Mouse (Mus musculus): ENCODE results near the gene Btaf1. TPM values are rescaled to one million over a fixed set of nuclear protein-coding genes. Genes with fewer than 3 reads are reported as not detected.
"Not testable (repeated sequence)": the region's sequence is repeated elsewhere in the genome, so short reads cannot be mapped to it uniquely, and the experiment has no call there.

Btaf1 gene
- total RNA-seq, 1 experiment from 2014 or later = 81.6 TPM

- ATAC-seq (replicated peaks; ENCODE audit: insufficient number of reproducible peaks, low FRiP score, low TSS enrichment, poor library complexity, severe bottlenecking) = peak; percentile 40
These were observed 7.2 kb upstream of the Btaf1 start for GRCm38 (mm10) chr19:36918441-36919301.

GRCm38 (mm10) chr19:36919466-36919865 is 6.4 kb upstream of the Btaf1 start, which contains the start of gene Fgfbp3:
TSS of gene Fgfbp3 (minus strand) at chr19:36919615.
- ATAC-seq (replicated peaks; ENCODE audit: insufficient number of reproducible peaks, low FRiP score, low TSS enrichment, poor library complexity, severe bottlenecking) = no peak

GRCm38 (mm10) chr19:36922015-36922414 is 3.9 kb upstream of the Btaf1 start:
- no peak for ATAC-seq (replicated peaks; ENCODE audit: insufficient number of reproducible peaks, low FRiP score, low TSS enrichment, poor library complexity, severe bottlenecking)

- no peak for ATAC-seq (replicated peaks; ENCODE audit: insufficient number of reproducible peaks, low FRiP score, low TSS enrichment, poor library complexity, severe bottlenecking)
These were observed 2.9 kb upstream of the Btaf1 start for GRCm38 (mm10) chr19:36922936-36923335.

- ATAC-seq (replicated peaks; ENCODE audit: insufficient number of reproducible peaks, low FRiP score, low TSS enrichment, poor library complexity, severe bottlenecking) = no peak
These were observed 816 bp downstream of the Btaf1 start for GRCm38 (mm10) chr19:36926553-36927236.

GRCm38 (mm10) chr19:36927800-36928361 is 2.0 kb downstream of the Btaf1 start:
- ATAC-seq (replicated peaks; ENCODE audit: insufficient number of reproducible peaks, low FRiP score, low TSS enrichment, poor library complexity, severe bottlenecking) = no peak

- no peak for ATAC-seq (replicated peaks; ENCODE audit: insufficient number of reproducible peaks, low FRiP score, low TSS enrichment, poor library complexity, severe bottlenecking)
These were observed 3.9 kb downstream of the Btaf1 start for GRCm38 (mm10) chr19:36929816-36930215.

- no peak for ATAC-seq (replicated peaks; ENCODE audit: insufficient number of reproducible peaks, low FRiP score, low TSS enrichment, poor library complexity, severe bottlenecking)
These were observed 6.2 kb downstream of the Btaf1 start for GRCm38 (mm10) chr19:36932097-36932496.

GRCm38 (mm10) chr19:36932613-36933012 is 6.7 kb downstream of the Btaf1 start:
- ATAC-seq (replicated peaks; ENCODE audit: insufficient number of reproducible peaks, low FRiP score, low TSS enrichment, poor library complexity, severe bottlenecking) = peak; percentile 82

- no peak for ATAC-seq (replicated peaks; ENCODE audit: insufficient number of reproducible peaks, low FRiP score, low TSS enrichment, poor library complexity, severe bottlenecking)
These were observed 10.4 kb downstream of the Btaf1 start for GRCm38 (mm10) chr19:36936285-36936684.

- no peak for ATAC-seq (replicated peaks; ENCODE audit: insufficient number of reproducible peaks, low FRiP score, low TSS enrichment, poor library complexity, severe bottlenecking)
These were observed 12.1 kb downstream of the Btaf1 start for GRCm38 (mm10) chr19:36938008-36938407.

GRCm38 (mm10) chr19:36940064-36940463 is 14.2 kb downstream of the Btaf1 start:
- no peak for ATAC-seq (replicated peaks; ENCODE audit: insufficient number of reproducible peaks, low FRiP score, low TSS enrichment, poor library complexity, severe bottlenecking)

GRCm38 (mm10) chr19:36953637-36954206 is 27.8 kb downstream of the Btaf1 start:
- no peak for ATAC-seq (replicated peaks; ENCODE audit: insufficient number of reproducible peaks, low FRiP score, low TSS enrichment, poor library complexity, severe bottlenecking)

- no peak for ATAC-seq (replicated peaks; ENCODE audit: insufficient number of reproducible peaks, low FRiP score, low TSS enrichment, poor library complexity, severe bottlenecking)
These were observed 32.5 kb downstream of the Btaf1 start for GRCm38 (mm10) chr19:36958331-36958730.

- no peak for ATAC-seq (replicated peaks; ENCODE audit: insufficient number of reproducible peaks, low FRiP score, low TSS enrichment, poor library complexity, severe bottlenecking)
These were observed 35.4 kb downstream of the Btaf1 start for GRCm38 (mm10) chr19:36961320-36961719.

GRCm38 (mm10) chr19:36962544-36963260 is 36.8 kb downstream of the Btaf1 start:
- not testable (repeated sequence) for ATAC-seq (replicated peaks; ENCODE audit: insufficient number of reproducible peaks, low FRiP score, low TSS enrichment, poor library complexity, severe bottlenecking)

GRCm38 (mm10) chr19:37004557-37004956 is 78.7 kb downstream of the Btaf1 start:
- ATAC-seq (replicated peaks; ENCODE audit: insufficient number of reproducible peaks, low FRiP score, low TSS enrichment, poor library complexity, severe bottlenecking) = no peak

- ATAC-seq (replicated peaks; ENCODE audit: insufficient number of reproducible peaks, low FRiP score, low TSS enrichment, poor library complexity, severe bottlenecking) = no peak
These were observed 84.0 kb downstream of the Btaf1 start for GRCm38 (mm10) chr19:37009878-37010281.

GRCm38 (mm10) chr19:37013461-37013860 is 87.6 kb downstream of the Btaf1 start:
- ATAC-seq (replicated peaks; ENCODE audit: insufficient number of reproducible peaks, low FRiP score, low TSS enrichment, poor library complexity, severe bottlenecking) = no peak

All from monocyte, adult 5-6 weeks (primary cell).